11 mouse cellular contexts compared by ENCODE assay signal in the genomic region with DNA sequence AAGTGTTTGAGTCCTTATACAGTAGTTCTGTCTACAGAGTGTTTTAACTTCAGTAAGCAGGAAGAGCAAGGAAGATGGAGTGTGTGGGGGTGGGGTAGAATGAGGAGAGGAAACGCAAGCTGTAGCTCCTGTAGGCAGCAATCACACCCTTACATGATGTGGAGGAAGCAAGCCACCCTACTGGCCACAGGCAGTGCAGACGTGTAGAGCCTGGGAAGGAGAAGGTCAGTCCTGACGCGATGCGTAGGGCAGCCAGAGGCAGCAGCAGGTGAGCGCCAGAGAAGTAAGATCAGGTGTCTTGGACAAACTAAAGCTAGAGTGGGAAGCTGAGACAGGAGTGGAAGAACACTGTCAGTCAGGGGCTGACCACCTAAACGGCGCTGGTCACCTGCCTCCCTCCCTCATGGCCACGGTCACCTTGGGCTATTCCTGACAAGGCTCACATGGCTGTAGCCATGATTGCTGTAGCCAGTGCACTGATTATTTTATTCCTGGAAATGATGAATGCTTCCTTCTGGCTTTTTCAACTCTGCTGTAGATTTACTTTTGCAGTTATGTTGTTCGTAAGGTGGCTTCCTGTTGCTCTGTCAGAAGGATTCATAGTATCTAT.
DNase-seq lines count a peak whose midpoint lies in the region; ATAC-seq and TF ChIP-seq lines count a peak whose summit lies in the region.
"Had no signal": no experiment of that assay in that cellular context is flagged by ENCODE, and none has a peak within 500 bp of the region (broad histone marks: within the 10 kb centered on the region; RNA-seq: fewer than 3 reads in every experiment).

No protein-coding gene starts in this region.

- peak; percentile 81; the same call in 1 of the 2 replicates for TF ChIP-seq EP300 in heart, adult 2 months (IDR thresholded peaks at IDR 0.05; ENCODE audit: insufficient read depth, low read depth, low read length)
- no peak for TF ChIP-seq EP300 in liver, postnatal 0 days (IDR thresholded peaks at IDR 0.05; ENCODE audit: low read depth)

- H3K27me3 ChIP-seq in heart, adult 2 months (ENCODE audit: control insufficient read depth, insufficient read depth, low read length), result no peaks in the 10 kb centered on the region
- H3K27me3 ChIP-seq in thymus, adult 2 months (ENCODE audit: control insufficient read depth, insufficient read depth, low read length), result no peaks in the 10 kb centered on the region
- H3K27me3 ChIP-seq in liver, postnatal 0 days (ENCODE audit: insufficient read depth, low read length), result no peaks in the 10 kb centered on the region
- H3K27me3 ChIP-seq in neural tube, embryonic 15.5 days (replicated peaks), result no peaks in the 10 kb centered on the region
- H3K27me3 ChIP-seq in forebrain, embryonic 11.5 days (ENCODE audit: control insufficient read depth, insufficient read depth, low read length), result no peaks in the 10 kb centered on the region
- H3K27me3 ChIP-seq: CH12.LX had no signal

- TF ChIP-seq POLR2A in heart, adult 2 months (IDR thresholded peaks at IDR 0.05; ENCODE audit: insufficient read depth, low read depth, low read length), result no peak; the same call in 1 of the 2 replicates
- no peak for TF ChIP-seq POLR2A in thymus, adult 2 months (IDR thresholded peaks at IDR 0.05; ENCODE audit: control insufficient read depth, extremely low read depth, insufficient read depth, low read length, poor library complexity)

- H3K4me1 ChIP-seq in heart, adult 2 months (ENCODE audit: control insufficient read depth, insufficient read depth, low read length), result peaks cover 21% of the 10 kb centered on the region
- peaks cover 37% of the 10 kb centered on the region for H3K4me1 ChIP-seq in thymus, adult 2 months (replicated peaks; ENCODE audit: control insufficient read depth, insufficient read depth, low read length)
- peaks cover 53% of the 10 kb centered on the region for H3K4me1 ChIP-seq in liver, postnatal 0 days (ENCODE audit: insufficient read depth)
- H3K4me1 ChIP-seq in neural tube, embryonic 15.5 days, result peaks cover 29% of the 10 kb centered on the region
- peaks cover 7% of the 10 kb centered on the region for H3K4me1 ChIP-seq in forebrain, embryonic 11.5 days (replicated peaks; ENCODE audit: control insufficient read depth, insufficient read depth, low read length)

- 39% methylated on average over 10 of the region's 10 CpGs for WGBS in heart, adult 2 months
- WGBS in thymus, adult 2 months, result 62% methylated on average over 10 of the region's 10 CpGs
- 61% methylated on average over 10 of the region's 10 CpGs for WGBS in liver, postnatal 0 days (ENCODE audit: insufficient replicate concordance)
- 85% methylated on average over 10 of the region's 10 CpGs for WGBS in neural tube, embryonic 15.5 days
- 86% methylated on average over 10 of the region's 10 CpGs for WGBS in forebrain, embryonic 11.5 days

- no peaks in the 10 kb centered on the region for H3K36me3 ChIP-seq in heart, adult 2 months (ENCODE audit: control insufficient read depth, insufficient read depth, low read length)
- no peaks in the 10 kb centered on the region for H3K36me3 ChIP-seq in thymus, adult 2 months (ENCODE audit: control insufficient read depth, insufficient read depth, low read length)
- H3K36me3 ChIP-seq in liver, postnatal 0 days (replicated peaks; ENCODE audit: insufficient read depth, low read length), result no peaks in the 10 kb centered on the region; the same call in 1 of the 2 replicates
- no peaks in the 10 kb centered on the region for H3K36me3 ChIP-seq in neural tube, embryonic 15.5 days
- no peaks in the 10 kb centered on the region for H3K36me3 ChIP-seq in forebrain, embryonic 11.5 days (ENCODE audit: control insufficient read depth, insufficient read depth, low read length)
- H3K36me3 ChIP-seq: midbrain, embryonic 10.5 days had no signal

- peak overlapping the region; percentile 78 for H3K27ac ChIP-seq in heart, adult 2 months
- no peak overlapping the region for H3K27ac ChIP-seq in thymus, adult 2 months (ENCODE audit: control insufficient read depth, insufficient read depth, low read length)
- no peak overlapping the region for H3K27ac ChIP-seq in liver, postnatal 0 days (ENCODE audit: low read depth)
- H3K27ac ChIP-seq in neural tube, embryonic 15.5 days (replicated peaks), result no peak overlapping the region
- no peak overlapping the region for H3K27ac ChIP-seq in forebrain, embryonic 11.5 days (ENCODE audit: low read depth, low read length)
- H3K27ac ChIP-seq: midbrain, embryonic 10.5 days had no signal

- no peaks in the 10 kb centered on the region for H3K9me3 ChIP-seq in liver, postnatal 0 days (ENCODE audit: low read length)
- no peaks in the 10 kb centered on the region for H3K9me3 ChIP-seq in neural tube, embryonic 15.5 days (replicated peaks)
- no peaks in the 10 kb centered on the region for H3K9me3 ChIP-seq in forebrain, embryonic 11.5 days (ENCODE audit: control insufficient read depth, low read length)
- H3K9me3 ChIP-seq: midbrain, embryonic 10.5 days had no signal

- intact Hi-C loops in heart, adult 2 months (cut with DNase I), result no loop called here
- intact Hi-C loops in heart, postnatal 36 days (cut with DNase I), result no loop called here

- H3K9ac ChIP-seq in heart, adult 2 months (ENCODE audit: low read depth, low read length), result no peak overlapping the region
- no peak overlapping the region for H3K9ac ChIP-seq in liver, postnatal 0 days (replicated peaks)
- H3K9ac ChIP-seq in neural tube, embryonic 15.5 days (replicated peaks), result no peak overlapping the region
- no peak overlapping the region for H3K9ac ChIP-seq in forebrain, embryonic 11.5 days (ENCODE audit: low read length)

- DNase-seq in heart, adult 2 months, result peak in 1 of 2 experiments; percentile 39
- no peak for DNase-seq in heart, postnatal 36 days
- DNase-seq in thymus, adult 2 months, result peak; percentile 39
- no peak for DNase-seq in thymus, adult 18-20 months
- DNase-seq in liver, postnatal 0 days, result no peak
- no peak for DNase-seq in forebrain, embryonic 11.5 days (ENCODE audit: low spot score)
- DNase-seq in layer of hippocampus, adult 11-12 months (ENCODE audit: low spot score), result no peak
- DNase-seq: cerebellum, postnatal 14 days had no signal

- H3K4me2 ChIP-seq in liver, postnatal 0 days (ENCODE audit: low read depth, low read length), result no peak overlapping the region
- H3K4me2 ChIP-seq in neural tube, embryonic 15.5 days, result no peak overlapping the region
- no peak overlapping the region for H3K4me2 ChIP-seq in forebrain, embryonic 11.5 days (ENCODE audit: low read depth, low read length, severe bottlenecking)

- ATAC-seq in liver, postnatal 0 days, result no peak
- ATAC-seq in neural tube, embryonic 15.5 days (ENCODE audit: low FRiP score), result no peak
- ATAC-seq in forebrain, embryonic 11.5 days (replicated peaks; ENCODE audit: low FRiP score), result no peak

- H3K4me3 ChIP-seq in heart, adult 2 months, result no peak overlapping the region
- no peak overlapping the region for H3K4me3 ChIP-seq in thymus, adult 2 months (ENCODE audit: control insufficient read depth, insufficient read depth, low read length)
- no peak overlapping the region for H3K4me3 ChIP-seq in liver, postnatal 0 days (ENCODE audit: low read depth, low read length)
- no peak overlapping the region for H3K4me3 ChIP-seq in neural tube, embryonic 15.5 days (replicated peaks)
- no peak overlapping the region for H3K4me3 ChIP-seq in forebrain, embryonic 11.5 days (ENCODE audit: low read depth, low read length)
- H3K4me3 ChIP-seq: midbrain, embryonic 10.5 days had no signal

- H3K79me2 ChIP-seq in heart, adult 2 months (replicated peaks; ENCODE audit: control insufficient read depth, insufficient read depth, low read length), result peaks cover 8% of the 10 kb centered on the region

- TF ChIP-seq CTCF in heart, adult 2 months (IDR thresholded peaks at IDR 0.05), result peak; percentile 16; the same call in 1 of the 2 replicates
- TF ChIP-seq CTCF in thymus, adult 2 months (IDR thresholded peaks at IDR 0.05; ENCODE audit: borderline replicate concordance, control insufficient read depth, extremely low read depth, insufficient read depth, low read length, poor library complexity), result no peak
- 0 out of 2 replicates have a peak, but pooled peaks have one; percentile 17 for TF ChIP-seq CTCF in liver, postnatal 0 days (IDR thresholded peaks at IDR 0.05; ENCODE audit: low read depth)
